Mouse (Mus musculus): ENCODE measurements around the gene Cdh13. TPM values are rescaled to one million over a fixed set of nuclear protein-coding genes. Genes with fewer than 3 reads are reported as not detected.
A peak's percentile ranks its signal among the peaks of the same experiment; 100 is the strongest.

The Cdh13 gene
- polyA plus RNA-seq, 1 experiment from 2014 or later, result 0.53 TPM

DNA sequence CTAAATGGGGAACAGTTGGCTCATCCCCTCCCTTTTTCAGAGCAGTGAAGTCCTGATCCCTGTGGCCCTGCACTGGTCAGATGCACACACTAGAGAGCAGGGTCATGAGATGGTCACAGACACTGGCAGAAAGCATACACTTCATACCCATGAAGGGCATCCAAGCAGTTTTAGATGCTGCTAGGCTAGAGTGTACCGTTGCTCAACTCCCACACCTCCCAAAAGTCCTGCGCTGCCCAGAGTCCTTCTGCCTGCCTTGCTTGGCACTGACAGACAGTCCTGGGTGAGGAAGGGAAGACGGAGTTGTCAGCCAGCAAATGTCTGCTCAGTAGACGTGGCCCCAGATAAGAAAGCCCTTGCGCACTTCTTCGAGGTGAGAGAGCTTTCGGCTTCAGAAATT is 33.6 kb upstream of the Cdh13 start:
- DNase-seq, result no peak
- Histone ChIP-seq H3K9me3 (ENCODE audit: low read length) (no peaks in the 10 kb centered on the region), H3K9ac (replicated peaks) (no peak overlapping the region), H3K27me3 (ENCODE audit: insufficient read depth, low read length) (no peaks in the 10 kb centered on the region), H3K4me1 (ENCODE audit: insufficient read depth) (no peaks in the 10 kb centered on the region), H3K4me3 (ENCODE audit: low read depth, low read length) (no peak overlapping the region), H3K4me2 (ENCODE audit: low read depth, low read length) (no peak overlapping the region), H3K36me3 (replicated peaks; ENCODE audit: insufficient read depth, low read length) (no peaks in the 10 kb centered on the region), H3K27ac (ENCODE audit: low read depth) (no peak overlapping the region)
- no peak for ATAC-seq
- TF ChIP-seq EP300 (IDR thresholded peaks at IDR 0.05; ENCODE audit: low read depth) (no peak), CTCF (IDR thresholded peaks at IDR 0.05; ENCODE audit: low read depth) (no peak)
- WGBS (ENCODE audit: insufficient replicate concordance), result 79% methylated on average over 7 of the region's 7 CpGs

DNA sequence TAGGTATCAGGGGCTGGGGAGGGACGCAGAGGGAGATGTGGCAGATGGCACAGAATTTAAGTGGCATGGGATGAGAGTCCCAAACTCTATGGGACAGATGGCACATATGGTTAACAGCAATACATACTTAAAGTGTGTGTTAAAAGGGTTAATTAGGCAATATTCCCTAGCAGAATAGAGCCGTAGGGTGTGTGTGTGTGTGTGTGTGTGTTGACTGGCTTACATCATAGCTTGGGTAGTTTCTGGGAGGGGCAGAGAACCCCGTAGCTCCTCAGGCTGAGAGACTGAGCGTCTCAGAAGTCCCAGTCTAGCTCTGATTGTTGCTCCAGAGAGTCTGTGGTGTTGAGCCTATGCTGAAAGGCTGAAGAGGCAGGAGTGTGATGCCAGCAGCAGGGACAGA is 20.4 kb upstream of the Cdh13 start:
- Histone ChIP-seq H3K4me2 (ENCODE audit: low read depth, low read length) (no peak overlapping the region), H3K4me1 (ENCODE audit: insufficient read depth) (no peaks in the 10 kb centered on the region), H3K27ac (ENCODE audit: low read depth) (no peak overlapping the region), H3K36me3 (replicated peaks; ENCODE audit: insufficient read depth, low read length) (no peaks in the 10 kb centered on the region), H3K4me3 (ENCODE audit: low read depth, low read length) (no peak overlapping the region), H3K9ac (replicated peaks) (no peak overlapping the region), H3K27me3 (ENCODE audit: insufficient read depth, low read length) (no peaks in the 10 kb centered on the region), H3K9me3 (ENCODE audit: low read length) (no peaks in the 10 kb centered on the region)
- DNase-seq, result no peak
- ATAC-seq, result no peak
- TF ChIP-seq EP300 (IDR thresholded peaks at IDR 0.05; ENCODE audit: low read depth) (no peak), CTCF (IDR thresholded peaks at IDR 0.05; ENCODE audit: low read depth) (no peak)
- WGBS (ENCODE audit: insufficient replicate concordance), result 59% methylated on average over 4 of the region's 4 CpGs

DNA sequence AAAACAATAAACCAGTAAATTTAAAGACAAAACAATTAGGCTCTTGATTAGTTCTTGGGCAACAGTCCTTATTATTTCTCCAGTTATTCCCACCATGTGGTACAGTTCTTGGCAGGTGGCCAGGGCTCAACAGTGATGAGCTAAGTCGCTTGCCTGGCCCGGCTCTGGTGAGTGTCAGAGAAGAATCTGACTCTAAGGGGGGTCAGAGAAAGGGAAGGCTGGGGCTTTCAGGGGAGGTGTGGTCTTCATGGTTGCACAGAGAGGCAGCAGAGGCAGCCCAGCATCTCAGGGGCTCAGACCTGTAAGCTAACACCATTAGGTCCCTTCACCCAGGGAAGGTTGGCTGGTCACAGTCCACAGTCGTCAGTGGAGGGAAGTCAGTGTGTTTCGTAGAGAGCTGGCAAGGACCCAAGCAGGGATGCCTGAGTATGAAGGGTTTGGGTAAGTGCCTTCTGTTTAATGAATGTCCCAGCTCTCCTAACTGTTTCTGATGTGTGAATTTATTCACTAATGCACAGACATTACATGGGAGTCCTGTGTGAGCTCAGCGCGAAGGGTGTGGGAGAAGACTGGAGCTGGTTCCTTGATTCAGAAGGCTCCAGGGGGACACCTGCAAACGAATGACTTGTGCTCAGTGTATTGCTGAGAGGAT is 12.7 kb upstream of the Cdh13 start:
- Histone ChIP-seq H3K4me1 (ENCODE audit: insufficient read depth) (no peaks in the 10 kb centered on the region), H3K9ac (replicated peaks) (no peak overlapping the region), H3K36me3 (replicated peaks; ENCODE audit: insufficient read depth, low read length) (no peaks in the 10 kb centered on the region), H3K27me3 (ENCODE audit: insufficient read depth, low read length) (no peaks in the 10 kb centered on the region), H3K4me3 (ENCODE audit: low read depth, low read length) (no peak overlapping the region), H3K4me2 (ENCODE audit: low read depth, low read length) (no peak overlapping the region), H3K27ac (ENCODE audit: low read depth) (no peak overlapping the region), H3K9me3 (ENCODE audit: low read length) (no peaks in the 10 kb centered on the region)
- no peak for ATAC-seq
- DNase-seq, result no peak
- no peak for TF ChIP-seq CTCF (IDR thresholded peaks at IDR 0.05; ENCODE audit: low read depth)
- TF ChIP-seq EP300 (IDR thresholded peaks at IDR 0.05; ENCODE audit: low read depth), result no peak
- 61% methylated on average over 7 of the region's 7 CpGs for WGBS (ENCODE audit: insufficient replicate concordance)

DNA sequence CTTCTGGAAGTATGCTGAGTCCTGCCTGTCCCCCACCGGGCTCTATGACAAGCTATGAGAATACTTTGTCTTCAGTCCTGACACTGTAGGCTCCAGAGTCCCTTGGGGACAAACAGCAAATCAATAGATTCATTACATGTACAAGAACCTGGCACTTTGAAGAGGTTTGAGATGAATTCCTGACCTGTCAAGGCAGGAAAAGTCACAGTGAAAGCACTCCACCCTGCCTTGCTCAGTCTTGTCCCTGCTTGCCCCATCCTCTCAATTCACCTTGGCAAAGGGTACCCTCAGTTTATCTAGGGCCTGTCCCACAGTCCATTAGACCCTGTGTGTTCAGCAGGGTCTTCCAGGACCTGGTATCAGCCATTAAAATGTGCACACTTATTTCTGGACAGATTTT is 11.0 kb upstream of the Cdh13 start:
- TF ChIP-seq EP300 (IDR thresholded peaks at IDR 0.05; ENCODE audit: low read depth), result no peak
- TF ChIP-seq CTCF (IDR thresholded peaks at IDR 0.05; ENCODE audit: low read depth), result no peak
- no peak overlapping the region for H3K4me3 ChIP-seq (ENCODE audit: low read depth, low read length)
- no peaks in the 10 kb centered on the region for H3K36me3 ChIP-seq (replicated peaks; ENCODE audit: insufficient read depth, low read length)
- no peak overlapping the region for H3K9ac ChIP-seq (replicated peaks)
- H3K27me3 ChIP-seq (ENCODE audit: insufficient read depth, low read length), result no peaks in the 10 kb centered on the region
- no peaks in the 10 kb centered on the region for H3K9me3 ChIP-seq (ENCODE audit: low read length)
- H3K27ac ChIP-seq (ENCODE audit: low read depth), result no peak overlapping the region
- ATAC-seq, result no peak
- DNase-seq, result no peak
- H3K4me1 ChIP-seq (ENCODE audit: insufficient read depth), result no peaks in the 10 kb centered on the region
- H3K4me2 ChIP-seq (ENCODE audit: low read depth, low read length), result no peak overlapping the region
- WGBS (ENCODE audit: insufficient replicate concordance), result 77% methylated on average over 1 of the region's 1 CpGs

DNA sequence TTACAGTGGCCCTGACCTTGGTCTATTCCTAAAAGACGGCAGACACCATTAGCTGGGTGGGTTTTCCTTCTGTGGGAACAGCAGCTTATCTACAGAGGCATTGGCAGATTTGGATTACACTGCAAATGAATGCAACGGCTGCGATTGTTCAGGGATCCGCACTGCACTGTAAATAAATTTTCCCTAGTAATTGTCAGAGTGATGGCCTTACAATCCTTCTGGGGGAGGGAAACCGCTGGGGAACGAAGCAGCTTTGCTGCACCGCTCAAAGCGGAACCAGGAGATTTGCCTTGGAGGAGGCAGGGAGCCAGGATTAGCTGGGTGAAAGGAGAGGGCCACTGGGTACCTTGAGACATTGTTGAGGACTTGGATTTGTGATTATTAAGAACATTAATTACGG is 9.3 kb upstream of the Cdh13 start:
- ATAC-seq (no peak), DNase-seq (no peak)
- H3K9ac ChIP-seq (replicated peaks), result no peak overlapping the region
- no peaks in the 10 kb centered on the region for H3K27me3 ChIP-seq (ENCODE audit: insufficient read depth, low read length)
- 69% methylated on average over 9 of the region's 9 CpGs for WGBS (ENCODE audit: insufficient replicate concordance)
- H3K4me3 ChIP-seq (ENCODE audit: low read depth, low read length), result no peak overlapping the region
- no peaks in the 10 kb centered on the region for H3K36me3 ChIP-seq (replicated peaks; ENCODE audit: insufficient read depth, low read length)
- TF ChIP-seq CTCF (IDR thresholded peaks at IDR 0.05; ENCODE audit: low read depth), result no peak
- TF ChIP-seq EP300 (IDR thresholded peaks at IDR 0.05; ENCODE audit: low read depth), result no peak
- H3K4me2 ChIP-seq (ENCODE audit: low read depth, low read length), result no peak overlapping the region
- no peaks in the 10 kb centered on the region for H3K9me3 ChIP-seq (ENCODE audit: low read length)
- H3K4me1 ChIP-seq (ENCODE audit: insufficient read depth), result no peaks in the 10 kb centered on the region
- no peak overlapping the region for H3K27ac ChIP-seq (ENCODE audit: low read depth)

DNA sequence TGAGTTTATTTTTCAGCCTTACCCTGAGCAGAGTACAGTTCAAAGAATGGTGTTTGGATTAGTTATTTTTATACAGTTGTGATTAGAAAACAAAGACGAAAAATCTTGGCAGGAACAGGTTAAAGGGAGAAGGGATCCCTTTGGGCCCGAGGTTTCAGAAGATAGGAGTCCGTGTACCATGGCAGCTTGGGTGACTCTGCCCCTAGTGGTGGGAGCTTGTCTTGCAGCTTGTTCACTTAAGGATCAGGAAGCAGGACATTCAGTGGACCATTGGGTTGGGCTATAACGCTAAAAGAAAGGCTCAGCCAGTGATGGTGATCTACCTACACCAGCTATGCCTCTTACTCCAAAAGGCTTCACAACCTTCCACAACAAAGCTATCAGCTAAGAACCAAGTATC is 8.8 kb upstream of the Cdh13 start:
- Histone ChIP-seq H3K4me3 (ENCODE audit: low read depth, low read length) (no peak overlapping the region), H3K36me3 (replicated peaks; ENCODE audit: insufficient read depth, low read length) (no peaks in the 10 kb centered on the region), H3K9me3 (ENCODE audit: low read length) (no peaks in the 10 kb centered on the region), H3K27ac (ENCODE audit: low read depth) (no peak overlapping the region), H3K4me1 (ENCODE audit: insufficient read depth) (no peaks in the 10 kb centered on the region), H3K27me3 (ENCODE audit: insufficient read depth, low read length) (no peaks in the 10 kb centered on the region), H3K9ac (replicated peaks) (no peak overlapping the region), H3K4me2 (ENCODE audit: low read depth, low read length) (no peak overlapping the region)
- DNase-seq (peak; percentile 64), ATAC-seq (no peak)
- TF ChIP-seq EP300 (IDR thresholded peaks at IDR 0.05; ENCODE audit: low read depth), result no peak
- TF ChIP-seq CTCF (IDR thresholded peaks at IDR 0.05; ENCODE audit: low read depth), result peak; percentile 79
- 11% methylated on average over 4 of the region's 4 CpGs for WGBS (ENCODE audit: insufficient replicate concordance)

All from liver, postnatal 0 days (tissue).